Mouse (Mus musculus): ENCODE measurements around the gene Jazf1. TPM values are rescaled to one million over a fixed set of nuclear protein-coding genes. Genes with fewer than 3 reads are reported as not detected.

The Jazf1 gene
- total and polyA plus RNA-seq, 3 experiments, result 0.42 to 1.7 (median 0.75) TPM

DNA sequence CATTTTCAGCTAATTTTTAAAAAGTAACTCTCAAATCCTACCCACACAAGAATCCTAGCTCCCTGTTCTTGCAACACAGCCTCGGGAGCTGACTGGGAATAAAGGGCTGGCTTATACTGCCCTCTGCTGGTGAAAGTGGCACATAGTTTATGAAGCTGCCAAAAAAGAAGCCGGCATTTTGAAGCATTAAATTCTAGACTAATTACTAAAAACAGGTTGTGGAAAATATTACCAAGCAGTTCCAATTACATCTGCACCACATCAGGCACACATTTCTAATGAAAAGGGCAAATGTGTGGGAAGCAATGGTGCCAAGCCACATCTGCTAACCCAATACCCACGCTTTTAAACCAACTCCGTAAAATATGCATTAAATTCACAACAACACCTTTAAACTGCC, 81.0 kb downstream of the Jazf1 start:
- H3K4me2 ChIP-seq (ENCODE audit: insufficient read depth, low read depth, poor library complexity, severe bottlenecking), result no peak overlapping the region
- dilution Hi-C loops (cut with MboI; ENCODE audit: extremely low pct_ligation_motif_present, extremely low pct_unique_long_range_greater_than_20kb, low sequenced_read_pairs) (no loop called here), in situ Hi-C loops (cut with MboI; ENCODE audit: low pct_ligation_motif_present, low pct_unique_long_range_greater_than_20kb, low sequenced_read_pairs) (loop anchor here (10.0 kb wide), 1 partner anchor 143 kb away; no protein-coding TSS in a partner anchor)
- H3K9me3 ChIP-seq (replicated peaks; ENCODE audit: low read length), result no peaks in the 10 kb centered on the region
- no peak for TF ChIP-seq CHD1 (IDR thresholded peaks at IDR 0.05; ENCODE audit: low read depth, low read length)
- TF ChIP-seq USF2 (conservative IDR thresholded peaks at IDR 0.05; ENCODE audit: low read depth, low read length), result no peak
- TF ChIP-seq RAD21 (IDR thresholded peaks at IDR 0.05; ENCODE audit: low read depth, low read length), result peak; percentile 74
- TF ChIP-seq CTCF (conservative IDR thresholded peaks at IDR 0.05 in 1 of 2, IDR thresholded peaks at IDR 0.05 in 1 of 2; ENCODE audit: low read depth in 2 of 2, low read length in 2 of 2), result peak; percentile 64 to 83
- no peak for TF ChIP-seq HCFC1 (IDR thresholded peaks at IDR 0.05; ENCODE audit: low read depth, low read length)
- TF ChIP-seq TCF12 (IDR thresholded peaks at IDR 0.05; ENCODE audit: low read depth, low read length), result no peak
- TF ChIP-seq SMC3 (IDR thresholded peaks at IDR 0.05; ENCODE audit: low read depth, low read length), result peak; percentile 59
- TF ChIP-seq NELFE (IDR thresholded peaks at IDR 0.05; ENCODE audit: low read depth, low read length), result no peak
- H3K79me2 ChIP-seq (replicated peaks; ENCODE audit: control insufficient read depth, extremely low read depth, insufficient read depth, poor library complexity, severe bottlenecking), result no peaks in the 10 kb centered on the region
- no peak overlapping the region for H3K9ac ChIP-seq (ENCODE audit: insufficient read depth, low read depth)
- H3K4me1 ChIP-seq (ENCODE audit: control insufficient read depth in 1 of 2, insufficient read depth in 2 of 2), result no peaks in the 10 kb centered on the region
- H3K36me3 ChIP-seq (replicated peaks in 1 of 2; ENCODE audit: control insufficient read depth in 1 of 2, insufficient read depth in 1 of 2, low read length in 1 of 2), result no peaks in the 10 kb centered on the region
- H3K27ac ChIP-seq (ENCODE audit: insufficient read depth, low read depth), result no peak overlapping the region
- DNase-seq (ENCODE audit: extremely low read depth), result peak; percentile 51
- no peak overlapping the region for H3K4me3 ChIP-seq (replicated peaks in 1 of 3; ENCODE audit: low read depth in 2 of 3, low read length in 2 of 3, poor library complexity in 1 of 3)
- no peaks in the 10 kb centered on the region for H3K27me3 ChIP-seq (replicated peaks)

DNA sequence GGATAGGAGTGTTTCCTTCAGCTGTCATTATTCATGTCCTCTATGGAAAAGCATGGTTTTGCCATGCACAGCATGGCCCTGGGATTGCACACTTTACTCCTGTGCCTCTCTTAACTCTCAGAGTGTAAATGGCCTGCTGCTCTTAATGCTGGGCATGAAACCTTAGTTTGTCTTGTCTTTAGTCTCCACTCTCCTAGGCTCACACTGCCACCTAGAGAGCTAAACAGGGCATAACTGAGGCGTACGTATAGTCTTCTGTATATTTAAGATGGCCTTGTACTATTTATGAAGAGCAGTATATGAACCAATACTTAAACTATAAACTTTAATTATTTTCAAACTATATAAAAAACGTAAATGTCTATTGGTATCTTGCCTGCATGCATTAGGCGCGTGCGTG, 86.3 kb downstream of the Jazf1 start:
- Histone ChIP-seq H3K27ac (ENCODE audit: insufficient read depth, low read depth) (no peak overlapping the region), H3K4me1 (ENCODE audit: control insufficient read depth in 1 of 2, insufficient read depth in 2 of 2) (no peaks in the 10 kb centered on the region), H3K4me3 (replicated peaks in 1 of 3; ENCODE audit: low read depth in 2 of 3, low read length in 2 of 3, poor library complexity in 1 of 3) (no peak overlapping the region), H3K27me3 (replicated peaks) (no peaks in the 10 kb centered on the region), H3K4me2 (ENCODE audit: insufficient read depth, low read depth, poor library complexity, severe bottlenecking) (no peak overlapping the region), H3K36me3 (replicated peaks in 1 of 2; ENCODE audit: control insufficient read depth in 1 of 2, insufficient read depth in 1 of 2, low read length in 1 of 2) (no peaks in the 10 kb centered on the region), H3K9ac (ENCODE audit: insufficient read depth, low read depth) (no peak overlapping the region), H3K9me3 (replicated peaks; ENCODE audit: low read length) (no peaks in the 10 kb centered on the region), H3K79me2 (replicated peaks; ENCODE audit: control insufficient read depth, extremely low read depth, insufficient read depth, poor library complexity, severe bottlenecking) (no peaks in the 10 kb centered on the region)
- DNase-seq (ENCODE audit: extremely low read depth), result no peak
- TF ChIP-seq IRF4 (IDR thresholded peaks at IDR 0.05; ENCODE audit: low read depth, low read length), result no peak
- peak; percentile 63 for TF ChIP-seq RAD21 (IDR thresholded peaks at IDR 0.05; ENCODE audit: low read depth, low read length)
- no peak for TF ChIP-seq ELF1 (IDR thresholded peaks at IDR 0.05; ENCODE audit: low read depth, low read length)
- TF ChIP-seq MAZ (IDR thresholded peaks at IDR 0.05; ENCODE audit: low read depth, low read length), result no peak
- TF ChIP-seq EP300 (IDR thresholded peaks at IDR 0.05; ENCODE audit: low read length), result no peak
- TF ChIP-seq ZKSCAN1 (IDR thresholded peaks at IDR 0.05; ENCODE audit: borderline replicate concordance, low read depth, low read length), result no peak
- TF ChIP-seq JUN (IDR thresholded peaks at IDR 0.05; ENCODE audit: insufficient read depth, low read depth, low read length), result no peak
- no peak for TF ChIP-seq MAFK (IDR thresholded peaks at IDR 0.05; ENCODE audit: insufficient replicate concordance, low read length)
- TF ChIP-seq POLR2A (IDR thresholded peaks at IDR 0.05; ENCODE audit: low read depth, low read length), result no peak
- TF ChIP-seq SIN3A (IDR thresholded peaks at IDR 0.05; ENCODE audit: low read length), result no peak
- no peak for TF ChIP-seq MAX (IDR thresholded peaks at IDR 0.05; ENCODE audit: low read length)
- TF ChIP-seq CTCF (conservative IDR thresholded peaks at IDR 0.05 in 1 of 2, IDR thresholded peaks at IDR 0.05 in 1 of 2; ENCODE audit: low read depth in 2 of 2, low read length in 2 of 2), result peak in 1 of 2 experiments; percentile 68; a peak in 2 of 4 replicates
- no peak for TF ChIP-seq E2F4 (IDR thresholded peaks at IDR 0.05; ENCODE audit: insufficient replicate concordance, low read depth, low read length)
- TF ChIP-seq BHLHE40 (IDR thresholded peaks at IDR 0.05; ENCODE audit: low read depth, low read length), result no peak
- TF ChIP-seq PAX5 (IDR thresholded peaks at IDR 0.05; ENCODE audit: low read length), result no peak
- TF ChIP-seq SMC3 (IDR thresholded peaks at IDR 0.05; ENCODE audit: low read depth, low read length), result peak; percentile 22; the same call in 1 of the 2 replicates
- TF ChIP-seq ETS1 (conservative IDR thresholded peaks at IDR 0.05; ENCODE audit: low read depth, low read length), result no peak
- no peak for TF ChIP-seq TCF12 (IDR thresholded peaks at IDR 0.05; ENCODE audit: low read depth, low read length)
- dilution Hi-C loops (cut with MboI; ENCODE audit: extremely low pct_ligation_motif_present, extremely low pct_unique_long_range_greater_than_20kb, low sequenced_read_pairs), result no loop called here
- in situ Hi-C loops (cut with MboI; ENCODE audit: low pct_ligation_motif_present, low pct_unique_long_range_greater_than_20kb, low sequenced_read_pairs), result loop anchor here (10.0 kb wide), 1 partner anchor 137 kb away; no protein-coding TSS in a partner anchor
